Mouse (Mus musculus): Measurements from ENCODE around the gene Trim7.

DNA sequence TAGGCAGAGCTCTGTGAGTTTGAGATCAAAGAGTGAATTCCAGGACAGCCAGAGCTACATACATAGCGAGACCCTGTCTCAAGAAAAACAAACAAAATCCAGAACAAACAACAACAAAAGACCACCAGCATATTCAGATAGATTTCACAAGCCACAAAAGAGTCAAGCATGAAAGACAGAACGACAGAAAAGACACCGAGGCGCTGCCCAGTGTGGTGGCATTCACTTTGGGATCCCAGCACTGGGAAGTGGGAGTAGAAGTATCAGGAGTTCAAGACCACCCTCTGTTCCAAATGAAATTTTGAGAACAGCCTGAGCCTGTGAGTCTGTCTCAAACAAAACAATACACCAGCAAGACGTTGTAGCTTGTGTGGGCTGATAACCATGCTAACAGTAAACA is 20.9 kb downstream of the Trim7 start:
- TF ChIP-seq POLR2A (IDR thresholded peaks at IDR 0.05; ENCODE audit: borderline replicate concordance, extremely low read depth, low read depth, low read length) (no peak), CTCF (IDR thresholded peaks at IDR 0.05; ENCODE audit: insufficient read depth, low read length) (no peak)
